Mouse (Mus musculus): ENCODE results near the gene Rab20. TPM values are rescaled to one million over a fixed set of nuclear protein-coding genes. Genes with fewer than 3 reads are reported as not detected.
A peak's percentile ranks its signal among the peaks of the same experiment; 100 is the strongest.

Rab20 gene
- total and polyA plus RNA-seq, 3 experiments: 17.8 to 40.9 (median 27.4) TPM

DNA sequence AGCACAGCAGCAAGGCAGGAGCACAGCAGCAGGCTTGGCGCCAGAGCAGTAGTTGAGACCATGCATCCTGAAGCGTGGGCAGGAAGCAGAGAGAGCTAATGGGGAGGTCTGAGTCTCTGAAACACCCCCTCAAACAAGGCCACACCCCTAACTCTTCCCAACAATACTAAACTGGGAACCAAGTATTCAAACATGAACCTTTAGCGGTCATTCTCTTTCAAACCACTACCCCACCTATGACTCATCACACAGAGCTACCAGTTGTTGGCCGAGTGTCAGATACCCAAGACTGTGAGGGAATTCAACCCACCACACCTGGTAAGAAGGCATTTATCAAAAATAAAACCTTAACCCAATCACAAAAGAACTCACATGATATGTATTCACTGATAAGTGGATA, 8.7 kb upstream of the Rab20 start:
- Histone ChIP-seq H3K4me1 (ENCODE audit: control insufficient read depth, insufficient read depth, low read length) (0 out of 2 replicates have a peak, but pooled peaks cover under 1% of the 10 kb centered on the region), H3K79me2 (replicated peaks; ENCODE audit: control insufficient read depth, insufficient read depth, low read length) (no peaks in the 10 kb centered on the region), H3K27me3 (ENCODE audit: control insufficient read depth, insufficient read depth, low read length) (peaks cover 3% of the 10 kb centered on the region; the same call in 1 of the 2 replicates), H3K36me3 (ENCODE audit: control insufficient read depth, insufficient read depth, low read length) (no peaks in the 10 kb centered on the region), H3K4me3 (no peak overlapping the region), H3K27ac (no peak overlapping the region), H3K9ac (ENCODE audit: low read depth, low read length) (no peak overlapping the region)
- intact Hi-C loops (cut with DNase I): loop anchor here (2.0 to 10.0 kb wide), 3 partner anchors 18 to 912 kb away; no protein-coding TSS in a partner anchor
- TF ChIP-seq EP300 (IDR thresholded peaks at IDR 0.05; ENCODE audit: insufficient read depth, low read depth, low read length) (no peak), POLR2A (IDR thresholded peaks at IDR 0.05; ENCODE audit: insufficient read depth, low read depth, low read length) (no peak), CTCF (IDR thresholded peaks at IDR 0.05) (no peak)
- no peak for DNase-seq
- 36% methylated on average over 4 of the region's 4 CpGs for WGBS

DNA sequence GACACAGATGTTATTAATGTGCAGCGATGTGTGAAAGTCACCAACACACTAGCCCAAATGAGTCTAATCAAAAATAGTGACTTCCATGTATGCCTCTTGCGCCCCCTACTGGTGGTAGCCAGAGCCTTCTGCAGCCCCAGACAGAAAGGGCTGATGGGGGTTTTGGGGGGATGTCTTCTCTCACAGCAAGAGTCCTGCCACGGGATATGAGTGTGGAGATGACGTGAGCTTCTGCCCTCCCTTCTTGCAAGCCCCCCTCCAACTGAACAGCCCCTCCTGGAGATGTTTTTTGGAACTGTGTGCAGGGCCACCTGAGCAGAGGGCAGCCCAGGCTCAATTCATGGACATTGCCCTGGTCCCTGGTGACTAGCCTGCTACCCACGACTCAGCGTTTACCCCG, 7.6 kb upstream of the Rab20 start:
- TF ChIP-seq CTCF (IDR thresholded peaks at IDR 0.05) (peak; percentile 99; the same call in 1 of the 2 replicates), EP300 (IDR thresholded peaks at IDR 0.05; ENCODE audit: insufficient read depth, low read depth, low read length) (peak; percentile 54; the same call in 1 of the 2 replicates), POLR2A (IDR thresholded peaks at IDR 0.05; ENCODE audit: insufficient read depth, low read depth, low read length) (no peak)
- H3K4me3 ChIP-seq: no peak overlapping the region
- 17% methylated on average over 7 of the region's 7 CpGs for WGBS
- H3K27me3 ChIP-seq (ENCODE audit: control insufficient read depth, insufficient read depth, low read length): peaks cover 3% of the 10 kb centered on the region; the same call in 1 of the 2 replicates
- no peak overlapping the region for H3K9ac ChIP-seq (ENCODE audit: low read depth, low read length)
- no peaks in the 10 kb centered on the region for H3K79me2 ChIP-seq (replicated peaks; ENCODE audit: control insufficient read depth, insufficient read depth, low read length)
- DNase-seq: peak; percentile 62 to 80
- no peak overlapping the region for H3K27ac ChIP-seq
- intact Hi-C loops (cut with DNase I): loop anchor here (1.0 to 10.0 kb wide), 4 partner anchors 17 to 911 kb away; no protein-coding TSS in a partner anchor
- H3K4me1 ChIP-seq (ENCODE audit: control insufficient read depth, insufficient read depth, low read length): 0 out of 2 replicates have a peak, but pooled peaks cover 2% of the 10 kb centered on the region
- H3K36me3 ChIP-seq (ENCODE audit: control insufficient read depth, insufficient read depth, low read length): no peaks in the 10 kb centered on the region

DNA sequence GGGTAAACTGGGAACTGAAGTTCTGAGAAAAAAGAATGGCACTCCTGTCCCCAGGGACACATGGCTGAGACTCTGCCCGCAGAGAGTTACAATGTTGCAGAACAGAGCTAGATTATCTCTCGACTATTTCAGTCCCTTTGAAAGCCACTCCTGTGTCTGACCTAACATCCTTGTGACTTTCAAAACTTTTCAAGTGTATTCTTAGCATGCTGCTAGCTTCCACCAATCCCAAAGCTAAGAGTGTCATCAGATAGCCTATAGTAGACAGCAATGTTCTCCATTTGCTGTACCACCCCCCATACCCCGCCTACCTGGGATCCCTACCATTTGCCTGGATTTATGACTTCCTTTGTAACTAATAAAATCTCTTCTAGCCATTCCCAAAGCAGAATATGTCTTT, 4.0 kb upstream of the Rab20 start:
- Histone ChIP-seq H3K27me3 (ENCODE audit: control insufficient read depth, insufficient read depth, low read length) (no peaks in the 10 kb centered on the region), H3K4me1 (ENCODE audit: control insufficient read depth, insufficient read depth, low read length) (0 out of 2 replicates have a peak, but pooled peaks cover 2% of the 10 kb centered on the region), H3K4me3 (no peak overlapping the region), H3K27ac (peak overlapping the region; percentile 81), H3K36me3 (ENCODE audit: control insufficient read depth, insufficient read depth, low read length) (no peaks in the 10 kb centered on the region), H3K79me2 (replicated peaks; ENCODE audit: control insufficient read depth, insufficient read depth, low read length) (no peaks in the 10 kb centered on the region), H3K9ac (ENCODE audit: low read depth, low read length) (no peak overlapping the region)
- intact Hi-C loops (cut with DNase I): loop anchor here (10.0 kb wide), 1 partner anchor 908 kb away; no protein-coding TSS in a partner anchor
- TF ChIP-seq EP300 (IDR thresholded peaks at IDR 0.05; ENCODE audit: insufficient read depth, low read depth, low read length) (no peak), CTCF (IDR thresholded peaks at IDR 0.05) (no peak), POLR2A (IDR thresholded peaks at IDR 0.05; ENCODE audit: insufficient read depth, low read depth, low read length) (peak; percentile 63)
- 39% methylated on average over 3 of the region's 3 CpGs for WGBS
- DNase-seq: peak in 1 of 2 experiments; percentile 32

- H3K27me3 ChIP-seq (ENCODE audit: control insufficient read depth, insufficient read depth, low read length): no peaks in the 10 kb centered on the region
- TF ChIP-seq POLR2A (IDR thresholded peaks at IDR 0.05; ENCODE audit: insufficient read depth, low read depth, low read length) (no peak), CTCF (IDR thresholded peaks at IDR 0.05) (no peak), EP300 (IDR thresholded peaks at IDR 0.05; ENCODE audit: insufficient read depth, low read depth, low read length) (no peak)
- intact Hi-C loops (cut with DNase I): loop anchor here (10.0 kb wide), 1 partner anchor 907 kb away; no protein-coding TSS in a partner anchor
- H3K79me2 ChIP-seq (replicated peaks; ENCODE audit: control insufficient read depth, insufficient read depth, low read length): no peaks in the 10 kb centered on the region
- DNase-seq: no peak
- H3K4me3 ChIP-seq: no peak overlapping the region
- no peaks in the 10 kb centered on the region for H3K36me3 ChIP-seq (ENCODE audit: control insufficient read depth, insufficient read depth, low read length)
- H3K9ac ChIP-seq (ENCODE audit: low read depth, low read length): no peak overlapping the region; the same call in 1 of the 2 replicates
- H3K4me1 ChIP-seq (ENCODE audit: control insufficient read depth, insufficient read depth, low read length): 0 out of 2 replicates have a peak, but pooled peaks cover 2% of the 10 kb centered on the region
- H3K27ac ChIP-seq: peak overlapping the region; percentile 81
- WGBS: 69% methylated on average over 3 of the region's 3 CpGs
Observed at GRCm38 (mm10) chr8:11481876-11482275, 3.4 kb upstream of the Rab20 start.

- peak overlapping the region; percentile 68; the same call in 1 of the 2 replicates for H3K4me3 ChIP-seq
- no peaks in the 10 kb centered on the region for H3K27me3 ChIP-seq (ENCODE audit: control insufficient read depth, insufficient read depth, low read length)
Observed at GRCm38 (mm10) chr8:11479591-11479990, 1.1 kb upstream of the Rab20 start.

More at GRCm38 (mm10) chr8:11479591-11479990, 1.1 kb upstream of the Rab20 start:
- Histone ChIP-seq H3K79me2 (replicated peaks; ENCODE audit: control insufficient read depth, insufficient read depth, low read length) (no peaks in the 10 kb centered on the region), H3K36me3 (ENCODE audit: control insufficient read depth, insufficient read depth, low read length) (no peaks in the 10 kb centered on the region), H3K27ac (peak overlapping the region; percentile 96; the same call in 1 of the 2 replicates), H3K4me1 (ENCODE audit: control insufficient read depth, insufficient read depth, low read length) (peaks cover 9% of the 10 kb centered on the region; the same call in 1 of the 2 replicates), H3K9ac (ENCODE audit: low read depth, low read length) (peak overlapping the region; percentile 72)
- intact Hi-C loops (cut with DNase I): no loop called here
- DNase-seq: no peak
- 41% methylated on average over 14 of the region's 14 CpGs for WGBS
- TF ChIP-seq POLR2A (IDR thresholded peaks at IDR 0.05; ENCODE audit: insufficient read depth, low read depth, low read length): no peak
- TF ChIP-seq CTCF (IDR thresholded peaks at IDR 0.05): no peak
- TF ChIP-seq EP300 (IDR thresholded peaks at IDR 0.05; ENCODE audit: insufficient read depth, low read depth, low read length): no peak
